Mouse (Mus musculus): ENCODE data around the gene Cyp2r1.
"Not testable (repeated sequence)": the region's sequence is repeated elsewhere in the genome, so short reads cannot be mapped to it uniquely, and the experiment has no call there.

The Cyp2r1 gene

GRCm38 (mm10) chr7:114562531-114563241, at the start of gene Cyp2r1:
Cyp2r1 (minus strand) TSS chr7:114562972.
- peak; percentile 87 to 91 for DNase-seq

- DNase-seq = not testable (repeated sequence)
Observed at GRCm38 (mm10) chr7:114594391-114594790, 31.6 kb upstream of the Cyp2r1 start.

GRCm38 (mm10) chr7:114582441-114582840, 19.7 kb upstream of the Cyp2r1 start:
- no peak for DNase-seq

GRCm38 (mm10) chr7:114581200-114581599, 18.4 kb upstream of the Cyp2r1 start:
- no peak for DNase-seq

GRCm38 (mm10) chr7:114580426-114580825, 17.7 kb upstream of the Cyp2r1 start:
- DNase-seq = no peak

- no peak for DNase-seq
Observed at GRCm38 (mm10) chr7:114577665-114578064, 14.9 kb upstream of the Cyp2r1 start.

GRCm38 (mm10) chr7:114576931-114577330, 14.2 kb upstream of the Cyp2r1 start:
- no peak for DNase-seq

GRCm38 (mm10) chr7:114573866-114574265, 11.1 kb upstream of the Cyp2r1 start:
- not testable (repeated sequence) for DNase-seq

- DNase-seq = no peak
Observed at GRCm38 (mm10) chr7:114536179-114536578, 26.6 kb downstream of the Cyp2r1 start.

- DNase-seq = no peak
Observed at GRCm38 (mm10) chr7:114526245-114526644, 36.5 kb downstream of the Cyp2r1 start.

GRCm38 (mm10) chr7:114520122-114520521, 42.6 kb downstream of the Cyp2r1 start:
- no peak for DNase-seq

GRCm38 (mm10) chr7:114508879-114509278, 53.9 kb downstream of the Cyp2r1 start:
- no peak for DNase-seq

Measured in thymus, adult 18-20 months (tissue).